Mouse (Mus musculus) myocyte (in vitro differentiated cells): ENCODE measurements at regions not wholly inside any gene's neighbourhood (a gene's known extent, or its start where the extent isn't known, plus 50 kb on each side); places are given as distances from the start of the nearest gene placed in this dataset.
A peak's percentile ranks its signal among the peaks of the same experiment; 100 is the strongest.

Experiments
- H3K27me3 ChIP-seq: one replicate; pipeline ENCODE4 v1.6.1; 2011; ENCODE audit not compliant: control insufficient read depth, insufficient read depth, insufficient read length
- H3K36me3 ChIP-seq: one replicate; pipeline ENCODE4 v1.6.1; 2011; ENCODE audit not compliant: control insufficient read depth, insufficient read depth
- H3K4me2 ChIP-seq: one replicate; pipeline ENCODE4 v1.6.1; 2011; ENCODE audit warnings: low read depth, control low read depth
- H3K4me3 ChIP-seq: one replicate; pipeline ENCODE4 v1.5.1; 2011; ENCODE audit warnings: mild to moderate bottlenecking, control low read depth, moderate library complexity
- H3K79me2 ChIP-seq: one replicate; pipeline ENCODE4 v1.6.1; 2011; ENCODE audit not compliant: control insufficient read depth, insufficient read depth
- H3ac ChIP-seq: one replicate; pipeline ENCODE4 v1.6.1; 2011; ENCODE audit not compliant: control insufficient read depth, insufficient read length
- CEBPB ChIP-seq: IDR thresholded peaks from 2 replicates; pipeline ENCODE4 v1.6.1; 2011; ENCODE audit warnings: mild to moderate bottlenecking, moderate library complexity; ENCODE audit not compliant: poor library complexity, insufficient read depth, severe bottlenecking
- E2F4 ChIP-seq: IDR thresholded peaks from one replicate; pipeline ENCODE4 v1.6.1; 2011; ENCODE audit warnings: mild to moderate bottlenecking, control low read depth, moderate library complexity; ENCODE audit not compliant: insufficient read depth
- MAX ChIP-seq: IDR thresholded peaks from one replicate; pipeline ENCODE4 v1.6.1; 2011; ENCODE audit warnings: low read depth, mild to moderate bottlenecking, control low read depth
- MYOD1 ChIP-seq, 3 experiments: IDR thresholded peaks; one replicate each; pipeline ENCODE4 v1.6.1; 2011; ENCODE audit warnings: control low read depth in 2 of 3, low read depth in 2 of 3, mild to moderate bottlenecking in 2 of 3, moderate library complexity in 1 of 3; ENCODE audit not compliant: insufficient read length in 2 of 3, control insufficient read depth in 1 of 3
- MYOG ChIP-seq, 3 experiments: IDR thresholded peaks; one replicate each; pipeline ENCODE4 v1.6.1; 2011; ENCODE audit warnings: control low read depth in 2 of 3, low read depth in 2 of 3, mild to moderate bottlenecking in 2 of 3; ENCODE audit not compliant: insufficient read length in 2 of 3, control insufficient read depth in 1 of 3, insufficient read depth in 1 of 3
- POLR2A ChIP-seq: IDR thresholded peaks from one replicate; pipeline ENCODE4 v1.6.1; 2011; ENCODE audit warnings: low read depth, mild to moderate bottlenecking, control low read depth, moderate library complexity; ENCODE audit not compliant: insufficient read length
- POLR2AphosphoS2 ChIP-seq: IDR thresholded peaks from one replicate; pipeline ENCODE4 v1.6.1; 2011; ENCODE audit warnings: low read depth, control low read depth; ENCODE audit not compliant: insufficient read length
- REST ChIP-seq: IDR thresholded peaks from one replicate; pipeline ENCODE4 v1.6.1; 2011; ENCODE audit warnings: mild to moderate bottlenecking, control low read depth, moderate library complexity; ENCODE audit not compliant: insufficient read depth, insufficient read length
- SRF ChIP-seq: IDR thresholded peaks from one replicate; pipeline ENCODE4 v1.6.1; 2011; ENCODE audit warnings: low read depth; ENCODE audit not compliant: control insufficient read depth, insufficient read length
- TCF12 ChIP-seq: IDR thresholded peaks from one replicate; pipeline ENCODE4 v1.6.1; 2011; ENCODE audit warnings: mild to moderate bottlenecking, control low read depth; ENCODE audit not compliant: poor library complexity, insufficient read depth, severe bottlenecking
- TCF3 ChIP-seq: IDR thresholded peaks from one replicate; pipeline ENCODE4 v1.6.1; 2011; ENCODE audit warnings: low read depth, control low read depth; ENCODE audit not compliant: insufficient read length
- USF1 ChIP-seq: IDR thresholded peaks from one replicate; pipeline ENCODE4 v1.6.1; 2011; ENCODE audit warnings: low read depth, mild to moderate bottlenecking, control low read depth, moderate library complexity

DNA sequence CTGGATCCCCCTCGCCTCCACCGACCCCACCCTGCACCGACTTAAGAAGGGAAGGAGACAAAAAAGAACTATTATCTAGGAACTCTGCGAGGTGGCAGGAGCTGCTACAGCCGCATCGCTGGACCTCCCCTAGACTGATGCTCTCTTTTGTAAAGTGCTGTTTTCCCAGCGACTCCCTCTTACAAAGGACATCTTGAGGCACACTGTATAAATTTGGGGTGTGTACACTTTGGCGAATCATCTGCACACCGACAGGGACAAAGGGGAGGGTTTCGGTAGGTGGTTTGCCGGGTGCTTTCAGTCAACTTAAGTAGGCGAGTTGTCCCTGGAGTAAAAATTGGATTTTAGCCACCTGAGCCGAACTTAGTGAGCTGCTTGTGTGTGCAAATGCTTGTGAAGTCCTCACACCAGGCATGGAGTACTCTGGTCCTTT is 112.4 kb upstream of the Ubash3b start:
- Histone ChIP-seq H3K4me2 (peak overlapping the region; percentile 64), H3K79me2 (no peaks in the 10 kb centered on the region), H3K36me3 (no peaks in the 10 kb centered on the region), H3ac (no peak overlapping the region), H3K27me3 (no peaks in the 10 kb centered on the region), H3K4me3 (no peak overlapping the region)
- TF ChIP-seq REST (no peak), SRF (no peak), MAX (no peak), POLR2AphosphoS2 (no peak), MYOG (IDR thresholded peaks at IDR 0.05; ENCODE audit: control insufficient read depth in 1 of 3, insufficient read depth in 1 of 3, insufficient read length in 2 of 3, low read depth in 2 of 3) (no peak), TCF12 (no peak), CEBPB (no peak), E2F4 (no peak), USF1 (no peak), MYOD1 (IDR thresholded peaks at IDR 0.05; ENCODE audit: control insufficient read depth in 1 of 3, insufficient read length in 2 of 3, low read depth in 2 of 3) (no peak), POLR2A (no peak), TCF3 (no peak)

DNA sequence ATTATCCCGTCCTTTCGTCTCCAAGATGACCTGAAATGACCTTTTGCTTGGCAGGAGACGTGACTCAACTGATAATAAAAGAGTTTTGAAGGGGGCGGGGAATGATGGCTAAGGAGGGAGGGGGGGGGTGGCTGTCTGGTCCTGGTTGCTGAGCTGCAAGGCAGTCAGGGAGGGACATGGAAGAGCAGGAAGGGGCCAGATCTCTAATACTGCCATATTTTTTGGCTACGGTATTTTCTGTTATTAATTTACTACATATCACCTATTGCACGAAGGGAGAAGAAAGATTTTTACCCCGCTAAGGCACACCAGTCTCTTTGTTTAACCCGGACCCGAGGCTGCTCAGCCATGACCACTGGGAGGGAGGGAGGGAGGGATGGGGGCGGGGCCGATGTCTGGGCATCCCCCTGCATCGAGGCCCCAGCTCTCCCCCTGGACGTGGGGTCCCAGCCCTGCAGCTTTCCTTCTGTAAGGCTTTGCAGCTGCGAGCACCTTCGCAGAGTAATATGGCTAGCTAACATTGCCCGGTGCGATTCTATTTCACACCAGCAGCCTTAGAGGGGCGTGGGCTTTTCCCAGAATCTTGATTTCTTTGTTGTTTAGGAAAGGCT is 111.8 kb upstream of the Ubash3b start:
- TF ChIP-seq USF1 (no peak), TCF12 (no peak), SRF (no peak), E2F4 (no peak), MYOG (IDR thresholded peaks at IDR 0.05; ENCODE audit: control insufficient read depth in 1 of 3, insufficient read depth in 1 of 3, insufficient read length in 2 of 3, low read depth in 2 of 3) (no peak), POLR2AphosphoS2 (no peak)
- Histone ChIP-seq H3K36me3 (no peaks in the 10 kb centered on the region), H3K27me3 (no peaks in the 10 kb centered on the region), H3ac (no peak overlapping the region), H3K4me3 (no peak overlapping the region), H3K4me2 (peak overlapping the region; percentile 64), H3K79me2 (no peaks in the 10 kb centered on the region)

DNA sequence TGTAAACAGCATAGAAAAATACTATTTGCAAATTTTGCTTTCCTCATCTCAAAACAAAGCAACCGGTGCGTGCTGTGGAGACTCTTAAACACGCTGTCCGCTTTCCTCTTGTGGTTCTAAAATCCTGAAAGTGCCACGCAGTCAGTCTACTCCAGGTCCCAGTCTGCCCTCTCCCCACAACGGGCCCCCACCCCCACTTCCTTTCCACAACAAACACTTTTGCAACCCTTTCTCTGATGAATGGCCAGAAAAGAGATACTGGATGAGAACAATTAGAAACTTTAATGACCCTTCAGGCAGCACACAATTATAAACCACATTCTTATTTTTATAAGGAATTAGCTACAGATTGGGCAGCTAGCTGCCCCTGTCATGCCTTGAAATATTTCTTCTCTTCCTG is 111.1 kb upstream of the Ubash3b start:
- no peaks in the 10 kb centered on the region for H3K79me2 ChIP-seq
- no peak overlapping the region for H3ac ChIP-seq
- H3K4me2 ChIP-seq = no peak overlapping the region
- no peaks in the 10 kb centered on the region for H3K27me3 ChIP-seq
- TF ChIP-seq MYOG (IDR thresholded peaks at IDR 0.05; ENCODE audit: control insufficient read depth in 1 of 3, insufficient read depth in 1 of 3, insufficient read length in 2 of 3, low read depth in 2 of 3) (no peak), POLR2A (no peak), REST (no peak), POLR2AphosphoS2 (no peak), SRF (no peak), MYOD1 (IDR thresholded peaks at IDR 0.05; ENCODE audit: control insufficient read depth in 1 of 3, insufficient read length in 2 of 3, low read depth in 2 of 3) (no peak), CEBPB (no peak), TCF3 (no peak), USF1 (no peak), TCF12 (no peak), MAX (no peak), E2F4 (no peak)
- H3K36me3 ChIP-seq = no peaks in the 10 kb centered on the region
- no peak overlapping the region for H3K4me3 ChIP-seq

DNA sequence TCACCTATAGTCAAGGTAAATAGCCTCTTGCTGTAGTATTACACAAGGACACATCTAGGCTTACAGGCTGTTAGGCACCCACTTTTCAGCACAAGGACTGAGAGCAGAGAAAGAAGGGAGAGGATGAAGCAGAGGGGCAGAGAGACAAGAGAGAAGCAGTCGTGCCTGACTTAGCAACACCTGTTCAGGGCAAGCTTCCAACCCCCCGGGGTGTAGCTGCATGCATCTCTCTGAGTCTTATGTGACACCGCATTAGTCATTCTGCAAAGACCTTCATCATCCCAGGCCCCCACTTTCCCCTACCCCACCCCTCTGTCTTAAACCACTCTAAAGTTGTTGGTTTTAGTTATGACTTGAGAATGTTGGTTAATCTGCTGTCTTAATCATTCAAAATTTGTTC is 106.6 kb upstream of the Ubash3b start:
- no peaks in the 10 kb centered on the region for H3K79me2 ChIP-seq
- no peak overlapping the region for H3K4me3 ChIP-seq
- H3K36me3 ChIP-seq = no peaks in the 10 kb centered on the region
- TF ChIP-seq CEBPB (no peak), MYOD1 (IDR thresholded peaks at IDR 0.05; ENCODE audit: control insufficient read depth in 1 of 3, insufficient read length in 2 of 3, low read depth in 2 of 3) (no peak), POLR2A (no peak), REST (no peak), E2F4 (no peak), TCF3 (no peak), MYOG (IDR thresholded peaks at IDR 0.05; ENCODE audit: control insufficient read depth in 1 of 3, insufficient read depth in 1 of 3, insufficient read length in 2 of 3, low read depth in 2 of 3) (no peak), MAX (no peak), POLR2AphosphoS2 (no peak), SRF (no peak), USF1 (no peak)
- no peak overlapping the region for H3ac ChIP-seq
- no peaks in the 10 kb centered on the region for H3K27me3 ChIP-seq
- no peak overlapping the region for H3K4me2 ChIP-seq

DNA sequence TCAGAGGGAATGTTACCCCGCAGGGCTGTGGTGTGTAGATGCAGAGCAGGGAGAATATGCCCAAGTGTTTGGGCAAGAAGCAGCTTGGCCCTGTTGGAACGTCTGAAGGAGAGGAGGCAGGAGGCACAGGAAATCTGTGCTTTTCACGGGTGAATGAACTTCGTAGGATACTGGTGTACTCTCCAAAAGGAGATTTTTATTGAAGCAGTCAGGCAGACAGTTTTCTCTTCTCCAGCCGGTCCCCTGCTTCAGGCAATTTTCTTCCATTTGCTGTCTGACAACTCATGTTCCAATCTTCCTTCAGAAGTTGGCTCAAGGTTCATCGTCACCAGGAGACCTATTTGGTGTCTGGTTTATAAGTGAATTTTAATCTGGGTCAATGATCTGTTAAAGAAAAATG is 103.0 kb upstream of the Ubash3b start:
- H3K4me2 ChIP-seq = no peak overlapping the region
- TF ChIP-seq POLR2AphosphoS2 (no peak), MAX (no peak), E2F4 (no peak), USF1 (no peak)

More for the DNA sequence above, 103.0 kb upstream of the Ubash3b start:
- Histone ChIP-seq H3K79me2 (no peaks in the 10 kb centered on the region), H3K36me3 (no peaks in the 10 kb centered on the region), H3K27me3 (no peaks in the 10 kb centered on the region), H3K4me3 (no peak overlapping the region), H3ac (no peak overlapping the region)
